Mouse (Mus musculus) thymus, postnatal 4 days (tissue): ENCODE measurements around the gene Hfe.

Experiments used
- DNase-seq: peaks from one replicate; pipeline ENCODE4 v3.0.0; 2021

Hfe gene

GRCm38 (mm10) chr13:23710374-23711089 is at the start of gene Hfe:
Gene Hfe (minus strand): TSS chr13:23710854.
- DNase-seq = peak; percentile 74

DNA sequence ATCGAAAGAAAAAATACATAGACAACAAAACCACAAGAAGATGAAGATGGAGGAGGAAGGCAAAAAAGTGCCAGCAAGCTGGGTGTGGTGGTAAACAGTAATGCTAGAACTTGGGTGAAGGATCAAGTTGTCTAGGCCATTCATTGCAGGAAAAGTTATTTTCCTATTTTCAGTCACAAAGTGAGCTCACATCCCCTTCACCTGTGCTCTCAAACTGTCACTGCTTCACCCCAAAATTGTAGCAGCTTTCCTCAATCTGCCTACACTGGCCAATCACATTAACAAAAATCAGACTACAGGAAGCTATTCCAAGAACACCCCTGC is 49.2 kb upstream of the Hfe start:
- DNase-seq = no peak

DNA sequence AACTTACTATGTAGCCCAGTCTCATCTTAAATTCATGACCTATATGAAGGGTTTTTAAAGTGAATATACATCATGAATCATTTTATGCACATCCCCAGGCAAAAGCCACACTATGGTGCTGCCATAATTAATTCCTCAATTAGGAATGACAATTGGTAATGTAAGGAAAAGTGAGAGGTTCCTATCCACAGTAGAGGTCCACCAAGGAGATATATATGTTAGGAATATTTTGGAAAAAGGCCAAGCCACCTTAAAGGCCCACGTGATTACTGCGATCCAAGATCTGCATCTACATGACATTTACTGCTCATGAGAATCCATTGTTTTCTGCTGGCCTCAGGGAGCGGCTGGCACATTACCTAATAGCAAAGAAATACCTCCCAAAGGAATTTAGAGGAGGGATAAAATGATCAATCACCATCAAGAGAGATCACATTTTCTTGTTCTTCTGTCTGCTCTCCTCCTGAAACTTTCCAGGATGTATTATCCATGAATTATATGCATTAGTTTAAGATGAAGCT is 48.7 kb upstream of the Hfe start:
- no peak for DNase-seq

DNA sequence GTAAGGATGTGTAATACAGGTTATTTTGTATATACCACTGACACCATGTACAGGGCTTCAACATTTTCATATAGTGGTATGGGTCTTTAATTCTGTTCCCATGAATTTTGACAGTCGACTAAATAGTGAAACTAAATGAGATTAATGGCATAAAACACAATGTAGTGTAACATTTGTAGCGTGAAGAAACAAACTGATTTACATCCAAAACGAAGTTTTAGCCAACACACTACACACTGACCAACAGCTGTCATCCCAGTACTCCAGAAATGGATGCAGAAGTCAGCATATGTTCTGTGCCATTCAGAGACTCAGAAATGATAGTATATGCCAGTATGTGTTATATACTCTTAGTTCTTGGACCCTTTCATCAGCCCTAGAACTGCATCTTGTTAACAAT is 47.3 kb upstream of the Hfe start:
- DNase-seq = no peak

- peak; percentile 46 for DNase-seq
Measured at GRCm38 (mm10) chr13:23757211-23757773, 46.6 kb upstream of the Hfe start.

GRCm38 (mm10) chr13:23756790-23757189 is 46.1 kb upstream of the Hfe start, which contains the start of gene Hist1h4b:
Gene Hist1h4b (plus strand): TSS chr13:23757013.
- DNase-seq = peak; percentile 89

DNA sequence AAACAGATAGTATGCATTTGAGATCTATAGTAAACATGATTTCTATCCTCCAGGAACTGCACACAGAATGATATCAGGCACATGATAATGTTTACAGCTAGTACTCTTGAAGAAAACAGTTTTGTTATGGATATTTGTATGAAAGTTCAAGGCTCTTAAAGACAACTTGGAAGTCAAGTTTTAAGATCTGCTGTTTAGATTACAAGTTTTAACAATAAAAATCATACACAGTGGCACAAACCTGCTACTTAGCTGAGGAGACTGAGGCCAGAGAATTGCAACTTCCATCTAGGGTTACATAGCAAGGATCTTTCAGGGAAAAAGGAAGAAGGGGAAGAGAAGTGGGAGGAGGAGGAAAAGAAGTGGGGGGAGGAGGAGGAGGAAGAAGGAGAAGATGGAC is 44.3 kb upstream of the Hfe start:
- DNase-seq = no peak

GRCm38 (mm10) chr13:23753314-23754078 is 42.8 kb upstream of the Hfe start:
- no peak for DNase-seq

DNA sequence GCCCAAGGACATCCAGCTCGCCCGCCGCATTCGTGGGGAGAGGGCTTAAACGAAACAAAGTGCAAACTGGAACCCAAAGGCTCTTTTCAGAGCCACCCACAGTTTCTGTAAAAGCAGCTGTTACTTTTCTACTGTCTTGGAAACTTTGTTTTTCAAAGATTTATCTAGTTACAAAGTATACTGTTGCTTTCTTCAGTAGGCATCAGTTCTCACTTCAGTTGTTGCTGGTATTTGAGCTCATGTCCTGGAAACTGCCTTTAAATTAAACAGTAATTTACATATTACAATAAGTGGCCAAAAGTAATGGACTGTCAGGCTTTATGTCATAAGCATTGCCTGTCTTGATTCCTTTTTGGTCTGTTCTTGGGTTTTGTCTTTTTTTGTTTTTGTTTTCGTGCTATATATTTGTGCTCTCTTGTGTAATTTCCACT is 42.1 kb upstream of the Hfe start:
- DNase-seq = peak; percentile 38

GRCm38 (mm10) chr13:23752067-23752741 is 41.5 kb upstream of the Hfe start, which contains the start of gene Hist1h3b:
Gene Hist1h3b (plus strand): TSS chr13:23752267.
- DNase-seq = peak; percentile 93

- DNase-seq = peak; percentile 19
Measured at GRCm38 (mm10) chr13:23751478-23751956, 40.9 kb upstream of the Hfe start.

DNA sequence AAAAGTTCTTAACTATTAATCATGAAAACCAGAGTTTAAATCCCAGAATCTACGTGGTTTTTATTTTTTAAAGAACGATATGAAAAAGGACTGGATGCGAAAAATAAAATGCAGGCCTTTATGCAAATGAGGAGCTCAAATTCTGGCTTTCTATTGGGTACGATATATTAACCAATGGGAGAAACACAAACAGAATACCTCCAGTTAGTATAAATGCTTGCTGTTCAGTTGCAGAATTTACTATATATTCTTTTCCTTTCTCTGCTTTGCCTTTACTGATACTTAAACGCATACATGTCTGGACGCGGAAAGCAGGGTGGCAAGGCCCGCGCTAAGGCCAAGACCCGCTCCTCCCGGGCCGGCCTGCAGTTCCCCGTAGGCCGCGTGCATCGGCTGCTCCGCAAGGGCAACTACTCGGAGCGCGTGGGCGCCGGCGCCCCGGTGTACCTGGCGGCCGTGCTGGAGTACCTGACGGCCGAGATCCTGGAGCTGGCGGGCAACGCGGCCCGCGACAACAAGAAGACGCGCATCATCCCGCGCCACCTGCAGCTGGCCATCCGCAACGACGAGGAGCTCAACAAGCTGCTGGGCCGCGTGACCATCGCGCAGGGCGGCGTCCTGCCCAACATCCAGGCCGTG is 40.3 kb upstream of the Hfe start, which contains the start of gene Hist1h2ab:
TSS of gene Hist1h2ab (plus strand) at position 288 of the 639 bp plus-strand sequence.
- peak; percentile 73 for DNase-seq

GRCm38 (mm10) chr13:23749563-23750121 is 39.0 kb upstream of the Hfe start:
- no peak for DNase-seq

GRCm38 (mm10) chr13:23747892-23748288 is 37.2 kb upstream of the Hfe start:
- DNase-seq = no peak

DNA sequence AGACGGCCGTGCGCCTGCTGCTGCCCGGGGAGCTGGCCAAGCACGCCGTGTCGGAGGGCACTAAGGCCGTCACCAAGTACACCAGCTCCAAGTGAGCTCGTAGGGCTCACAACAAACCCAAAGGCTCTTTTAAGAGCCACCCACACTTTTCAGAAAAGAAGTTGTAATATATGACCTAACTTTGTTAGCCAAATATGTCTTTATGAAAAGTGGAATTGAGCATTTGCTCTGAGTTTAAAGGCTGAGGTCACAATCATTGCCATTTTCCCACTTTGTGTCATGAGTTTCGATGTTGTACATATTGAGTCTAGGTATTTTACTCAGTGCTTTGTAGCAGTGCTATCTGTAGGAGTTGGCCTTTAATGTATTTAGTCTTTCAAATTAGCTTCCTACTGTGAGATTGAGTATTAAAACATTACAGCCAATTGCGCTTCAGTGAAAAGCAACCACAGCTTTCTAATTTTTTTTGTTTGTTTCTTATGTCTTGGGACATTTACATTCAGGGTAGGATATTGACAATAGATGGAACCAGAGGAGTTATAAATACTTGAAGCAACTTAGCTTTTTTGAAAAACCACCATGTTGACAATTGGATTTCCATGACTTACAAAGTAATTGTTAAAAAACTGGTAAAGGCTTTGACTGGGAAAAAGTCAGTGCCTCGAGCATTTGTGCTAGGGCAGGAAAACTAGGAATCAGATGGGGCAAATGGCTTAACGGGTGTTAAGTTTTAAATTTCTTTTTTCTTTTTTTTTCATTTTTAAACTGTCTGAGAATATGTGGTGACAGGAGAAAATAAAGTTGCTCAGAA is 36.6 kb upstream of the Hfe start:
- DNase-seq = no peak

DNA sequence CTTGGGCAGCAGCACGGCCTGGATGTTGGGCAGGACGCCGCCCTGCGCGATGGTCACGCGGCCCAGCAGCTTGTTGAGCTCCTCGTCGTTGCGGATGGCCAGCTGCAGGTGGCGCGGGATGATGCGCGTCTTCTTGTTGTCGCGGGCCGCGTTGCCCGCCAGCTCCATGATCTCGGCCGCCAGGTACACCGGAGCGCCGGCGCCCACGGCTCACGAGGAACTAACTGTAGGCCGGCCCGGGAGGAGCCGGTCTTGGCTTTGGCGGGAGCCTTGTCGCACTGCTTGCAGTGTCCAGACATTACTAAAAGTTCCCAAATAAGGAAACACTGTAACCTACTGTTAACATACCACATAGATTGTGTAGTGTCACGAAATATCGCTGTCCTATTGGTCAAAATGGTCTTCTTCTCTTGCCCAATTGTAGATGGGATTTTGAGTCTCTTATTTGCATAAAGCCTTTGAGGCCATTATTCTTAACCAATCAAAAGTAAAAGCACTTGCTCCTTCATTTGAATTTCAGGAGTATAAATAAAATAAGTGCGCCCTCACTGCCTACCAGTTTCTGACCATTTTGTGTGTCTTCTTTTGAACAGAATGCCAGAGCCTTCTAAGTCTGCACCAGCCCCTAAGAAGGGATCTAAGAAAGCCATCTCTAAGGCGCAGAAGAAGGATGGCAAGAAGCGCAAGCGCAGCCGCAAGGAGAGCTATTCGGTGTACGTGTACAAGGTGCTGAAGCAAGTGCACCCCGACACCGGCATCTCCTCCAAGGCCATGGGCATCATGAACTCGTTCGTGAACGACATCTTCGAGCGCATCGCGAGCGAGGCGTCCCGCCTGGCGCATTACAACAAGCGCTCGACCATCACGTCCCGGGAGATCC is 35.8 kb upstream of the Hfe start, which contains the start of gene Hist1h2bb:
TSS of gene Hist1h2bb (plus strand) at position 534 of the 880 bp plus-strand sequence.
- peak; percentile 74 for DNase-seq

- peak; percentile 91 for DNase-seq
Measured at GRCm38 (mm10) chr13:23745381-23746161, 34.9 kb upstream of the Hfe start, which contains the start of gene Hist1h3c. Gene Hist1h3c (minus strand): TSS chr13:23745602.

- peak; percentile 32 for DNase-seq
Measured at GRCm38 (mm10) chr13:23744421-23745380, 34.0 kb upstream of the Hfe start.
